9 mouse cellular contexts compared by ENCODE assay signal in genomic region chr12:54202276-54202675, GRCm38 (mm10). TPM values are rescaled to one million over a fixed set of nuclear protein-coding genes. Genes with fewer than 3 reads are reported as not detected.
DNase-seq lines count a peak whose midpoint lies in the region; ATAC-seq lines count a peak whose summit lies in the region.
"Had no signal": no experiment of that assay in that cellular context is flagged by ENCODE, and none has a peak within 500 bp of the region (broad histone marks: within the 10 kb centered on the region; RNA-seq: fewer than 3 reads in every experiment).

No protein-coding gene starts in this region.

- no peak overlapping the region for H3K9ac ChIP-seq in forebrain, embryonic 11.5 days (ENCODE audit: low read length)
- H3K9ac ChIP-seq in intestine, embryonic 15.5 days, result peak overlapping the region; percentile 90

- peaks cover 6% of the 10 kb centered on the region for H3K4me1 ChIP-seq in forebrain, embryonic 11.5 days (replicated peaks; ENCODE audit: control insufficient read depth, insufficient read depth, low read length)
- H3K4me1 ChIP-seq in intestine, embryonic 15.5 days (replicated peaks), result peaks cover 26% of the 10 kb centered on the region

- 49% methylated on average over 6 of the region's 6 CpGs for WGBS in forebrain, embryonic 11.5 days
- 24% methylated on average over 6 of the region's 6 CpGs for WGBS in intestine, embryonic 15.5 days
- 28% methylated on average over 6 of the region's 6 CpGs for whole genome bisulfite sequencing in macrophage (ENCODE audit: missing documents)

- peak; percentile 64 for DNase-seq in MN1 (ENCODE audit: low spot score)
- DNase-seq in forebrain, embryonic 11.5 days (ENCODE audit: low spot score), result no peak
- DNase-seq in thymus, postnatal 4 days, result peak; percentile 87
- DNase-seq in cerebellum, postnatal 10 days, result no peak
- DNase-seq in frontal cortex, postnatal 36 days (ENCODE audit: low spot score in 2 of 2), result no peak
- DNase-seq in cerebellum, adult 8-10 months, result no peak

- H3K4me3 ChIP-seq in forebrain, embryonic 11.5 days (ENCODE audit: low read depth, low read length), result peak overlapping the region; percentile 54
- peak overlapping the region; percentile 79 for H3K4me3 ChIP-seq in intestine, embryonic 15.5 days (replicated peaks)
- H3K4me3 ChIP-seq in macrophage (ENCODE audit: inconsistent target), result peak overlapping the region; percentile 42

- peaks cover 4% of the 10 kb centered on the region; the same call in 1 of the 2 replicates for H3K27me3 ChIP-seq in forebrain, embryonic 11.5 days (ENCODE audit: control insufficient read depth, insufficient read depth, low read length)
- no peaks in the 10 kb centered on the region for H3K27me3 ChIP-seq in intestine, embryonic 15.5 days (replicated peaks)

- H3K4me2 ChIP-seq in forebrain, embryonic 11.5 days (ENCODE audit: low read depth, low read length, severe bottlenecking), result peak overlapping the region; percentile 99; the same call in 1 of the 2 replicates
- peak overlapping the region; percentile 89 for H3K4me2 ChIP-seq in intestine, embryonic 15.5 days (replicated peaks)

- ATAC-seq in forebrain, embryonic 11.5 days (replicated peaks; ENCODE audit: low FRiP score), result no peak
- no peak for ATAC-seq in intestine, embryonic 15.5 days

- H3K79me2 ChIP-seq in macrophage (ENCODE audit: inconsistent target), result no peaks in the 10 kb centered on the region

- no peak overlapping the region for H3K27ac ChIP-seq in forebrain, embryonic 11.5 days (ENCODE audit: low read depth, low read length)
- H3K27ac ChIP-seq in intestine, embryonic 15.5 days, result peak overlapping the region; percentile 88; the same call in 1 of the 2 replicates
- no peak overlapping the region for H3K27ac ChIP-seq in macrophage

- H3K9me3 ChIP-seq in forebrain, embryonic 11.5 days (ENCODE audit: control insufficient read depth, low read length), result no peaks in the 10 kb centered on the region
- no peaks in the 10 kb centered on the region for H3K9me3 ChIP-seq in intestine, embryonic 15.5 days

- H3K36me3 ChIP-seq in forebrain, embryonic 11.5 days (ENCODE audit: control insufficient read depth, insufficient read depth, low read length), result no peaks in the 10 kb centered on the region
- no peaks in the 10 kb centered on the region for H3K36me3 ChIP-seq in intestine, embryonic 15.5 days
- H3K36me3 ChIP-seq in macrophage (ENCODE audit: inconsistent target), result no peaks in the 10 kb centered on the region

RNA-seq across cellular contexts. Expression of gene Egln3, which starts 1.4 kb away (rescaled TPM):
- polyA plus RNA-seq in forebrain, embryonic 11.5 days (2014; fragmentation: Nextera tagmentation; extraction: Ambion mirVana), result 4.0 and 4.1 TPM in 2 replicates
- polyA plus RNA-seq in intestine, embryonic 15.5 days (2015; fragmentation: Nextera tagmentation; extraction: Ambion mirVana), result 54.2 and 57.9 TPM in 2 replicates
- under 1 TPM in 1 of 26 experiments, not detected in 25; 0.47 TPM for total RNA-seq in macrophage (2018; cell fraction: chromatin; rRNA removed)
- under 1 TPM in 20 of 26 experiments, not detected in 6; 0.04 to 0.47 (median 0.24) TPM for total RNA-seq in macrophage (2018; cell fraction: cytosol; rRNA removed)
- total RNA-seq in macrophage (2018; cell fraction: nucleus; rRNA removed), result under 1 TPM in 2 of 26 experiments, not detected in 24; 0.23 to 0.24 TPM
- 0.15 to 0.23 TPM (median 0.17 TPM) in 3 replicates for polyA plus RNA-seq in macrophage (2018)
- polyA plus RNA-seq: erythroblast, embryonic 14.5 days had no signal

Comparison
In these comparisons a context has a peak if more than half of its experiments do, and no peak if none do; other contexts are left out.
1. DNase-seq: peak in MN1 (single experiment) and thymus, postnatal 4 days (single experiment); none in forebrain, embryonic 11.5 days (single experiment), cerebellum, postnatal 10 days (0 of 2), frontal cortex, postnatal 36 days (0 of 2) and cerebellum, adult 8-10 months (single experiment).
2. RNA of gene Egln3, which starts 1.4 kb away (polyA plus RNA-seq): 54.2 to 57.9 TPM in intestine, embryonic 15.5 days; 4.0 to 4.1 TPM in forebrain, embryonic 11.5 days and 0.15 to 0.23 TPM in macrophage; every median in the first group is over 10 times any median in the second.
3. Peak in every context shown above with its lines, with median percentiles within 50 percentile points of each other: H3K4me3 ChIP-seq.